Mouse (Mus musculus) bone marrow, adult 2 months (tissue): ENCODE results near the gene Vmn1r68.

Experiments
- CTCF ChIP-seq: fragments of 200-500 bp; IDR thresholded peaks from 2 replicates; pipeline ENCODE4 v1.5.1; 2011; ENCODE audit warnings: low read length, control low read depth; ENCODE audit not compliant: control insufficient read depth, insufficient read depth
- POLR2A ChIP-seq: fragments of 200-500 bp; IDR thresholded peaks from 2 replicates; pipeline ENCODE4 v1.6.1; 2011; ENCODE audit warnings: low read depth, mild to moderate bottlenecking, control low read depth, low read length, borderline replicate concordance; ENCODE audit not compliant: control insufficient read depth

- no peak for TF ChIP-seq CTCF
- TF ChIP-seq POLR2A: no peak
Measured at GRCm38 (mm10) chr7:10480588-10481233, 77.6 kb downstream of the Vmn1r68 start.
